Mouse (Mus musculus) c-Kit-positive CD71-negative TER-119-negative erythroid progenitor cells, embryonic 14.5 days (primary cell): ENCODE measurements at regions not wholly inside any gene's neighbourhood (a gene's known extent, or its start where the extent isn't known, plus 50 kb on each side); places are given as distances from the start of the nearest gene placed in this dataset.

ENCODE experiments used
- DNase-seq: peaks from one replicate; pipeline ENCODE4 v3.0.0-alpha.2; 2013; ENCODE audit warnings: low read depth

DNA sequence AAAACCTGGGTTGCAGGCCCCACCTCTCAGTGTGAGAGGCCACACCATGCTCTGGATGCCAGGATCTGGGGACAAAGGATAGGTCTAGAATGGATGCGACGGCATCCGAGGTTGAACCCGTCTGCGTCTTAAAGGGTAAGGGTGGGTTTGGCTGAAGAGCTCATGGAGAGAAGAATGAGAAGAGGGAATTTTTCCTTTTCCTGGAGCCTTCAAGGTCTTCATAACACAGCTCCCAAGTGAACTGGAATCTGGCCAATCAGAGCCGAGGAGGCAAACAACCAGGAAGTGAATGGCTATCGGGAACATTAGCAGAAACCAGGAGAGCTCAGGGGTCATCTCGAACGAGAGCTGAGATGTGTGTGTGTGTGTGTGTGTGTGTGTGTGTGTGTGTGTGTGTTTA is 320.1 kb downstream of the Med13l start:
- no peak for DNase-seq

DNA sequence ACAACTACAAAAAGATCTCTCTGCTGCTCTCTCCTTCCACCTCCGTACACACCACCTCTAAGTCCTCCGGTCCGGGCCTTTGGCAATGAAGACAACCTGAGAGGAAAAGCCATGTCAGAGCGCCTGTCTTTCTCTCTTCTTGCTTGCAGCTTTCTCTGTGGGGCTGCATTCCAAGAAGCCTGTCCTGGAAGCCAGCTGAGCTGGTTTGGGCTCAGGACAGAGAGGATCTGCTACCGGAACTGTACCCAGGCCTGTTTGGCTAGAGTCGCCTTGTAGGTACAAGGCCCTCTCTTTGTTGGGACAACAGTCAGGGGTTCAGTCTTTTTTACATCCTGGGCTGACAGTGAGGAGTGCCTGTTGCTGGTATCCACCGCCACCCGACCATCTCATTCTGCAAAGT is 321.4 kb downstream of the Med13l start:
- no peak for DNase-seq

DNA sequence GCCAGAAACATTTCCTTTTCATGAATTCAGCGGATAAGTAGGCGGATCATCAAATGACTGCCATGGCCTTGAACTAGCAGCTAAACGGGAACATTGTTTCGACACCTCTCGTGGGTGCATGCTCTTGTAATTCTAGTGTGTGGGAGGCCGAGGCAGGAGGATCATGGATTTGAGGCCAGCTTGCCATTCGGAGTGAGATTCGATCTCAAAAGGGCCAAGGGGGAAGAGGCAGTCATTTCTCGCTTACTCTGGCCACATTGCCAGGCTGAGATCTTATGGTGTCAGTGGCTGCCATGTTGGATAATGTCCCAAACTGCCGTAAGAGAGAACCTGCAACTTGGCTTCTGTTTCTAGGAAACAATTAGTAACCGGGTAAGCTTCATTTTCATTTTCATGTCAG is 327.7 kb downstream of the Med13l start:
- no peak for DNase-seq

DNA sequence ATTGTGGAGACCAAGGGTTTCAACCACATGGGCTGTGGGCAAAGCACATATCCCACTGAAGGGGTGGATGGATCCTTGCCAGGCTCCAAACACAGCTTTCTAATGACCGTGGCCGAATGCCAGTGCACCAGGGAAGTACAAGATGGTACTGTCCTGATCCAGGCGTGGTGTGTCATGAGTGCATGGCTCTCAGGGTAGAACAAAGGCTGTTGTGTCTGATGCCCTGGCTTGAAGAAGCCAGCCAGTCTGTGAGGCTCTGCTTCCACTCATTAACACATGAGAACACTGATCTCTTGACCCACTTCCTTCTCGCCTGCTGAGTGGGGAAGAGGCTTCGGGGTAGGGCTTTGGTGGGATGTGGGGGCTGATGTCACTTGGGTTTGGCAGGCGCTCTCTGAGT is 330.7 kb downstream of the Med13l start:
- no peak for DNase-seq

DNA sequence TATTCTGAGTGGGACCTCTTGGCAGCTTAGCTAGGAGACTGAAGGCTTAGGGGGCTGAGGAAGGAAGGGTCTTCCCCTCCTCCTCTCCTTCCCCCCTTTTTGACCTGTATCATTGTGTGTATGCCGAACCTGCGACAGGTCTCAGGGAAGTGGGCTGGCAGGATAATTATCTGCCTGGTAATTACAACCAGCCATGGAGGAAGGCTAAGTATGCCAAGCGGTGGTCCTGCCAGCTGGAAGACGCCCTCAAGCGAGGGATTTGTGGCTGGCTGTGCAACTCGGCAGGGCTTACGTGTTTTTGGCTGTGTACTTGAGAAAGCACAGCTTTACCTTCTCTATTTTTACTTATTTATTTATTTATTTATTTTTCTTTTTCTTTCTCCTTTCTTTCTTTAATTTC is 347.7 kb downstream of the Med13l start:
- DNase-seq = no peak

DNA sequence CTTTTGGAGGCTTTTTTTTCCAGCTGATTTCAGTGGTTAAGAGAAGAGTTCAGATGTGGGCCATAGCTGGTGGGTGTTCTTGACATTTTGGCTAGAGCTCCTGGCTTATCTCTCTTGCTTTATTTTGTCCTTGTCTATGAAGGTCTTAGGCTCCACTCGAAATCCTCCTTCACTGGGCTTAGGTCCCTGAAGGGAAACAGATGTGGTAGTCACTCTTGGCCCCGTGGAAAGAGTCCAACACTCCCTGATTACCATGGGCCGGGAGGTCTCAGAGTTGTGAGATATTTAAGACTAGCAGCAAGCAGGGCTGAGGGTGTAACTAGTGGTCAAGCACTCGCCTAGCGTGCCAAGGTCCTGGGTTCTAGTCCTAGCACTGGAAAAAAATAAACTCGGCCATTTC is 349.3 kb downstream of the Med13l start:
- no peak for DNase-seq

DNA sequence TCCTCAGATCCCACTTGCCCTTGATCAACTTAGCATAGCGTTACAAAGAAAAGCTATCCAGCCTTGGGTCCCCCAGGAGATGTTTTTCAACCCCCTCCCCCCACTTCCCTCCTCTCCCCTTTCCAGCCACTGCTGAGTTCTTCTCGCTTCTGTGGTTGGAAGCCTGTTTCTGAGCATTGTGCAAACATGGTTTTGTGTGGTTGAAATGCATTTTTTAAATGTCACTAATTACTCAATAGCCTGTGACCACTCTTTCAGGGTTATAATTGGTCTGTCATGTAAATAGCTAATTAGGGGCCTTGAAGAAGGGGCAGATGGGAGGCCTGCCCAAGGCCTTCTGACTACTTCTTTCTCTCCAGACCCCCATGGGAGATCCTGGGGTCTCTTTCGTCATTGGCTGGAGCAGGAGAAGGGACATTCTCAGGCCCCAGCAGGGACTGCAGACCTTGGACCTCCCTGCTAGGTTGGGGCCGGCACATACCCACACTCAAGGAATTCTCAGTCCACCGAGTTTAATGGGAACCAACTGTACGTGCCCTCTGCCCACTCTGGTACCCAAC is 353.8 kb downstream of the Med13l start:
- DNase-seq = no peak

DNA sequence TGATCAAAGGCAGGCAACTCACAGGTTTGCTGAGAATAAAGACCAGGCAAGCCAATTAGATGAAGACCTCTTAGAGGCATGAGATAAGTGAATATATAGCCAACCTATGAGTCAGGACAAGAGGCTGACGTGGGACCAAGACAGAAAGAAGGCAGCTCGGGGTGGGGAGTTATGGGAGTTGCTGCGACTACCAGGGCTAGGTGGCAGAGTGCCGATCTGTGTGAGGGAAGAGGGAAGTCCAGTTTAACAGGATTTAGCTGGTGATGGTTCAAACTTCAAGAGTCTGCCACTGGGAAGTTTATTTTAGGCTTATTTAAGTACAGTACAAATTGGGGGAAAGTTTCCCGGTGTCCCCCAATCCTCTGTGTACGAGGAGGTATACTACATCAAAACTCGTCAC is 362.9 kb downstream of the Med13l start:
- DNase-seq = no peak

DNA sequence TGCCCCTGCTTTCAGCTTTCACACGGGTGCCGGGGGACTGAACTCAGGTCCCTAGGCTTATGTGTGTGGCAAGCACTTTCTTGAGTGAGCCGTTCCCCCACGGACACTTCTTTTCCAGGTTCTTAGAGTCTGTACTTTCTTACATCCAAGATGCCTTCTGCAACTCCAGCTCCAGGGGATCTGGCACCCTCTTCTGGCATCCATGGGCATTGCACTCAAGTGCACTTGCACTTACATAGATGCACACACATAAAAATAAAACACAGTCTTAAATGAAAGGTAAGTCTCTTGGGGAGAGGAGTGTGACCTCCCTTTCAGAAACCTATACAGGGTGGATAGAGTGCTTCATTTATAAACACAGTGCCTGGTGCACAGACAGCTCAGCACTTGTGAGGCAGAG is 368.6 kb downstream of the Med13l start:
- DNase-seq = no peak

DNA sequence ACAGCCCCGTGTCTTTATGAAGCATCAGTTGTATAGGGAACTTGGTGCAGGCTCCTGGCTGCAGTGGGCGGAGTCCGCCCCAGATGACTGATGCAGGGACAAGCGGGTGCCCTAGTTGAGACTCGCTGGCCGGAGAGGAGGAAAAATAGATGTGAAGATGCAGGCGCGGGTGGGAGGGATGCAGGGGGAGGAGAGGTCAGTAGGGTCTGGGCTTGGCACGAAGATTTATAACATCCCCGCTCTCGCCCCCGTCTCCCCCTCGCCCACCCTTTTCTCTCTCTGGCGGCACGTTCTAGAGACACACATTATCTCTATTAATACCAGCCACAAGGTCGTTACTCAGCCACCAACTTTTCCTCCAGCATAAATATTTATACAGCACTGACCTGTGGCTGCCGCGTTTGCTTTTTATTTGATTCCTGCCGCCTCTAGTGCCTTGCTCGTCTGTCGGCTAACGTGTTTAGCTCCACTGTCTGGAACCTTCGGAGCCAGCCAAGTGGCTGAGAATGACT is 369.6 kb downstream of the Med13l start:
- no peak for DNase-seq

DNA sequence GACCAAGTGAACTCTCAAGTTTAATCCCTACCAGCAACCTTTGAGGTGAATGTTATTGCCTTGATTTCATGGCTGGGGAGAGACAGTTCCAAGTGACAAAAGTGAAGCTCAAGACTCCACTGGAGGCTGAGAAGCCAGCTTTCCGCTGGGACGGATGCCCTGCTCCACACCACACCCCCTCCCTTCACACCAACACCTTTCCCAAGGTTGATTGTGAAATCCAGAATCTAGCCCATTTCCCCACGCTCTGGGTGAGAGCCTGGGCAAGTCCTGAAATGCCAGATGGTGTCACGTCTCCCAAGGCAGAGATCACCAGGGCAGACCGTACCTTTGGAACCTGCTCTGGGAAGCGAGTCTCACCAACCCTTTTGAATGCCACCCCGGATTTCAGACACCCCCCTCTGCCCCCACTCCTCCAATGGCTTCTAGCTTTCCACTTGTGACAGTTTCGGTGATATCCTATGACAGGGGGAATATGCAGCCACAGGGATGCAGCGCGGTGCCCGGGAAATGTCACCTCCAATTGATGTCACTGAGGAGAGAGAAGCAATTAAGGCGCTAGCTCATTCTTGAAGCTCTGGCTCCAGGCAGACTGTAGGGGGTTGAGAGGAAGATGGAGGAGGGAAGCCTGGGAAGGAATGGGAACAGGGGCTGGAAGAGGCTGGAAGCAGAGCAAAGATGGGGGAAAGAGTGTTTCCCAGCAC is 379.0 kb downstream of the Med13l start:
- DNase-seq = no peak

DNA sequence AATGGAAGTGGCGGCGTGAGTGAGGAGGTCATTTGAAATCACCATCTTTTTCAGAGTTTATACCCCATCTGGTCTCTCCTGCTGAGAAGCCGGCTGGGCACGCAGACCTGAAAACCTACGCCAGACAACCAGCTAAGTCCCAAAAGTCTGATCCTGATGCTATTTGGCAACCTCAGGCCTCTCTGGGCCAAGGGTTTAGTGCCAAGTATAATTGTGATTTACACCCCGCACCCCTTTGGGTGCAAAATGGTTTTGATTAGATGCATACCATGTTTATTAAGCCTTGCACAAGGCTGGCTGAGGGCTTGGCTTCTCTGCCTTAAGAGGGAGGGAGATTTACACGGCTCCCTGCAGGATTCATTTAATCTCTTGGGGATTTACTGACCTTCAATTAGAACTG is 383.8 kb downstream of the Med13l start:
- no peak for DNase-seq

DNA sequence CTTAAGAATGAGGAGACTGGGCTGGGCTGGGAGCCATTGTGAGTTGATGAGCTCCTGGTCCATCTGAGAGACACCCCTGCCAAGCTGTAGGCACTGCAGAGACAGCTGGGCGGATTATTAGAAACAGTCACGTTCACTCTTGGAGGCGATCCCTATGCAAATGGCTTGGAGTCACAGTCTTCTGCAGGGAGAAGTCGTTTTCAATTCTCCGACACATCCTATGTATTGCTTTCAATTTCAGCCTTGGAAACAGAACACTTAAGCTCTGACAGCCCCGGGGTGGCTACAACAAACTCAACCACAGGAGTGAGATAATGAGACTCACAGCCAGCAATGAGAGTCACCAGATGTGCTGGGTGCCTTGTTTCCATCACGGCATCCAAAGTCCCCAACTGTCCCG is 385.6 kb downstream of the Med13l start:
- DNase-seq = no peak

DNA sequence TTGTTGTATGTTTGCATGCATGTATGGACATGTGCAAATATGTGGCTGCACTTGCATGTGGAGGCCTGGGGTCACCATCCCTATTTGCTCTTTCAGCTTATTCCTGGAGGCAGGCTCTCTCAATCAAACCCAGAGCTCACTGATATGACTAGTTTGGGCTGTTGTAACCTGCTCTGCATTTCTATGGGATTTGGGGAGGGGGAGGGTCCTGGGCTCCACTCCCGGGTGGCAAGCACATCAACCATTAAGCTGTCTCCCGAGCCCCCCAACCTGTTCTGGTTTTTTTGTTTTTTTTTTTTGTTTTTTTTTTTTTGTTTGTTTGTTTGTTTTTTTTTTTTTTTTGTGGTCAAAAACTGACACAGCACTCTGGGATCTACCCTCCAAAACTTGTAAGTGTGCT is 386.5 kb downstream of the Med13l start:
- DNase-seq = no peak

DNA sequence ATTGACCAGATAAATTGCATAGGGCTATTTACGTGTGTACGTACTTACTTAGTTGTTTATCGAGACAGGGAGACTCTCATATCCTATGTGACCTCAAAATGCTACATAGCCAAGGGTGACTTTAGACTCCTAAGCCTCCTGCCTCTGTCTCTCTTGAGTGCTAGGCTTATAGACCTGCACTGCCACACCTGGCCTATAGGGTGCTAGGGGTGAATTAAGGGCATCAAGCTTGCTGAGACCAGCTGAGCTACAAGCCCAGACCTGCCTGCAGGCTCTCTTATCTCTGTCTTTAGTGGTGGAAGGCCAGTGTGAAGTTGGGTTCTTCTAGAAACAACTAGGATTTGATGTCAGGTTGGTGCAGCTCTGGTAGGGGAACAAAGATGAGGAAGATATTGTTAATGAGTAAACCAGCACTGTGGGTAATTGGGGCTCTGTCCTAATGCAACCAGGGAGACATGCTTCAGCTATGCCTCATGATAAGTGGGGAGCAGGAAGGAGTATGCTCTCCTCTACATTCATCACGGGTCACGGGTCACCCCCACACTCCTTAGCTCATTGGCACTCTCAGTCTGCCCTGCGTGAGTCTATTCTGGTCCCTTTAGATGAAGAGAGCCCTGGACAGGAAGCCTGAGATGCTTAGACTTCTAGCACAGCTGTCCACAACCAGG is 387.8 kb downstream of the Med13l start:
- no peak for DNase-seq

DNA sequence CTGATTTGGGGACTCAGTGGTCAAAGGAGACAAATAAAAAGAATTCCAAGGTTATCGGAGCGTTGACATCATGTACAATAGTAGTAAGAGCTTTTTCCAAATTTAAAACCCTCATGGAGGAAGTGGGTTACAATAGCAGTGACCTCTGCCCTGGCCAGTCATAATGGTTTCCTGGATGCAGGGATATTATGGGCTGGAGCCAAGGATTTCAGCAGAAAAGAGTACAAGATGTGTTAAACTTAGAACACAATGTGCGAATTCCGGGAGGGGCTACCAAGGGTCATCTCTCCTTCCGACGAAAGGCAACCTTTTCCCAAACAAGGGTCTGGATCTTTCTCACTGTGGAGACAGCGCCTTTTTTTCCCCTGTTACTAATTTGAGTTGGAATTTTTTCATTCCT is 390.6 kb downstream of the Med13l start:
- DNase-seq = no peak

DNA sequence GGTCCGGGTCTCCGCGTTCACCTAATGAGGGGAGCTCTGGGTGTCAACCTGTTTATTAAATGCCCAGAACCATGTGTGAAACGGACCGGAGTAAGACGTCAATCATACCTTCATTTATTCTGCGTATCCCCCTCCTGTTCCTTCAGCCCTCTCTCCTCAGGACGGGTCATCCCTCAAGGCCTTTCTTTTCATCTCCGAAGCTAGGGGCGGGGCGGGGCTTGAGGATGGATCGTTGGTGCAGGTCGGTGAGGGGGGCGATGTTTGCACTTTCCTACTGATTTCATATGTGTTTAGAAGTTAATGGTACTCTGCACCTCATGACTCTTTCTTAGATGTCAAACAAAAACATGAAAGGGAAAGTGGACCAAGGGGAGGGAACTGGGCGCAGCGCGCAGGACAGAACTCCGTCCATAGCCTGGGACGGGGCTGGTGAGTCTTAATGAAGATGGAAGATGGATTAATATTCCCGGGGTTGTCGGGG is 400.1 kb downstream of the Med13l start:
- DNase-seq = no peak

DNA sequence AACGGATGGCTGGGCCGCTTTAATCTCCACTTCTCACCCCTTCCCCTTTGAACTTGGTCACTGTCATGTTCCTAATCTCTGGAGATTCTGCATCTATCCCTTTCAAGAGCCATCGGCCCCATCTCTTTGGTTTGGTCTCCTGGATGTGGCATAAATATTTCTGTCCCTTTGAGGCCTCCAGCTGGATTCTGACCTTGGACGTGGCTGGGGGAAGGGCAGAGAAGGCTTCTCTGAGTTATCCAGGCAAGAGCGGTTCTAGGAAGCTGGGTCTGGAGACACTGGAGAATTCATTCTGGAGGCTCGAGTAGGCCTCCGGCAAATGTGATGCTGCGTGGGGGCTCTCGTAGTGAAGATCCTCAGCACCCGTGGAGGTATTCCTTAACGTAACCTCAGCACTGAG is 400.6 kb downstream of the Med13l start:
- DNase-seq = no peak

DNA sequence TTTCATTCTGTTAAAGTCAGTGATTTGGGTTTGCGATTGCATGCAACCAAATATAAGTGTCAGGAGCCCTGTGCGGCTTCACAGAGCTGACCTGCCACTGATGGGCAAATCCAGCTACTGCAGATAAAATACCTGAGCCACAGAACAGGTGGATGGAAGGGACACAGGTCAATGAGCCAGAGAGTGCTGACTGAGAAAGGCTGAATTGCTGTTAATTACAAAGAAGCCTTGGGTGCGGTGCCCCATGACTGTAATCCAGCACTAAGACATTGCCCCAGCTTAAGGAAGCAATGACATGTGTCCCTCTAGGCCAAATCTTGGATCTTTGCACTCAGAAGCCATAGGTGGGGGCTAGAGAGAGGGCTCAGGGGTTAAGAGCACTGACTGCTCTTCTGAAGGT is 401.7 kb downstream of the Med13l start:
- DNase-seq = no peak

DNA sequence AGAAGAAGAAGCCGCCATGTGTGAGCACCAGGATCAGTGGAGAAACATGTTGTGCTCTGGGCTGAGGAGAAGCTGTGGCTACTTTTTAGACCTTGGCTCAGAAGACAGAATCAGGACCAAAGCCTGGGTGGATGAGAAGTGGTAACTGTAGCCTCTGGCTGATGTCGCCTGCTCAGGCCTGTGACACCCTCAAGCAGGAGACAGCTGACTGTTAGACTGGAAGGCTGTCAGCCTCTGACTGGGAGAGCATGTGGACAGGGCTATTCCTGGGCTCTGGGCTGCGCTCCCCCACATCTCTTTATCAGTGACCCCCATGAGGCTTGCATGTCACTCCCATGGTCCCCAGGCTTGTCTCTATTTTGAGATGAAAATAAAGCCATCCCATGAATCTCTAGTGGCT is 402.5 kb downstream of the Med13l start:
- DNase-seq = no peak

DNA sequence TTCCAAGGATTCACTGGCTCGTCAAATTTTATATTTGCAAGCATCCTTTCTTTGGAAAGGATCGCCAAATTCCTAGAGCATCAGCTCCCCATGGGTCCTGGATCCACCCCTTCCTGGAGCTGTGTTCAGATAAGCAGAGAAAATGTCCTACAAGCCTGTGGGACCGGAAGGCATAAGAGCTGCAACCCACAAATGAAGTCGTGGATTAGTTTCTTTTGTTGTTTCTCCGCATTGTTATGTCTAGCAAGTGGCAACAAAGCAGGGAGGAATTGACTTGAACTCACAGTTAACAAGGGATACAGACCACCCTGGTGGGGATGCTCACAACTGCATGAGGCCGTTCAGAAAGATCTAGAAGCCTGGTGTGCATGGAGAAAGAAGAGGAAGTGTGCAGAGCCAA is 406.4 kb downstream of the Med13l start:
- DNase-seq = no peak

DNA sequence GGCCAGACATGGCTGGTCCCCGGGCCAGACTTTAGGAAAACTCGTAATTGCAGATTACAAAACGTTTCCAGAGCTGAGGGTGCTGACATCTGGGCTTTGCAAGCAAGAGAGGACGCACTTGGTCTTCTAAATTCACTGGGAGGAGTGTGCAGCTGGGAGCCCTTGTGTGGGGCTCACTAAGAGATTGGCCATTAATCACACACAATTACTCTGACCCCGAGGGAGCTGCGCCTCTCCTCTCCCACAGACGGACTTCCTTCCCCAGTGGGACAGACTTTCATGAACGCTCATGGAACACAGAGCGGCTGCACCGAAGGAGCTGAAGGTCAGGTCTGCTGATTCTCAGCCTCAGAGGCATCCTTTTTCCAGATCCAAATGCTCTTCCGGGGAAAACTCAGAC is 407.2 kb downstream of the Med13l start:
- no peak for DNase-seq

DNA sequence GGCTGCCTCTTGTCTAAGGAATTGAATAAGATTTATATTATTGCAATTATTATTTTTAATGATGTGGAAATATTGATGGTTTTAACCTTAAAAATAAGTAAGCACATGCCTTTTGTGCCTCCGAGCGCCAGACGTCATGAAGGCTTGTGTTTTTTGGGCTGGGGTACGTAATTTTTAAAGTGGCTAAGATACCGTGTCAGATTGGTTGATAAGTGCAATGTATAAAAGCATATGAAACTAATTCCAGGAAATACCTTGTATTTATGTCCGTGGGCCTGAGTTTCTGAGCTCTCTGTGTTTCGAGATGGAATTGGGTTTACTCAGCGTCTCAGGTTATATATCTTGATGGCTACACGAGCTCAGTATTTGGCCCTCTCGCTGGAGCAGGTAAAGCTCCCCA is 414.7 kb downstream of the Med13l start:
- no peak for DNase-seq
